In the genomic region with DNA sequence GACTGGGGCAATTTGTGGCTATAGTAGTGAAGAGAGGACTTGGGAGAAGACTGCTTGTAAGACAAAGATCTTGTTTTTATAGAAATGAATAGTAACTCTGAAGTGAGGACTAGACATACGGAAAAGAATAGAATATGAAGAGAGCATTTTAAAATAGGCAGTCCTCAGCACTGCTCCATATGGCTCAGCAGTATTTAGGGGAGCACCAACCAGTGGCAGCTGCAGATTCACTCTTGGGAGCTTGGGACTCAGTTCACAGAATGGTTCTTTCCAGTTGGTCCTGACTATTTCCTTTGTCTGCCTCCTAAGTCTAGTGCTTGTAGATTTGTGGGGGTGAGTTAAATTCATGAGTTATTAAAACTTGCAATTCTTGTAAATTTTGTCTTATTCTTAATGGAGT, we compare ENCODE assay signal across 25 mouse cellular contexts.
A peak's percentile ranks its signal among the peaks of the same experiment; 100 is the strongest.
DNase-seq lines count a peak whose midpoint lies in the region; ATAC-seq lines count a peak whose summit lies in the region.
"Had no signal": no experiment of that assay in that cellular context is flagged by ENCODE, and none has a peak within 500 bp of the region (broad histone marks: within the 10 kb centered on the region; RNA-seq: fewer than 3 reads in every experiment).

No protein-coding gene starts in this region.

- ATAC-seq in frontal cortex, adult (ENCODE audit: low TSS enrichment) = peak; percentile 81
- ATAC-seq: forebrain, embryonic 13.5 days; forebrain, embryonic 16.5 days; hindbrain, postnatal 0 days; Patski had no signal

- no peak for DNase-seq in frontal cortex, postnatal 14 days (ENCODE audit: low spot score in 2 of 2)
- peak; percentile 56 for DNase-seq in layer of hippocampus, adult 9-11 months
- DNase-seq in layer of hippocampus, postnatal 14 days (ENCODE audit: low spot score in 2 of 2) = no peak
- DNase-seq in right cerebral cortex, adult 18-20 months = peak; percentile 20
- DNase-seq in right cerebral cortex, adult 2 months (ENCODE audit: low spot score in 2 of 2) = no peak
- peak; percentile 69 for DNase-seq in brain, adult 2 months (ENCODE audit: low read depth, low spot score)
- no peak for DNase-seq in kidney, adult 11 months
- DNase-seq: adrenal gland, postnatal 10 days; adrenal gland, postnatal 36 days; B cell, adult 2 months; cerebellum, adult 11 months; cerebellum, adult 2 months; cerebellum, adult 9-11 months; cerebellum, postnatal 36 days; embryo, embryonic 11 days; gastrocnemius, postnatal 10 days; gastrocnemius, postnatal 36 days; heart, adult 2 months; heart, postnatal 14 days; heart, postnatal 4 days had no signal

Comparison
In these comparisons a context has a peak if more than half of its experiments do, and no peak if none do; other contexts are left out.
1. DNase-seq: peak in layer of hippocampus, adult 9-11 months (single experiment), right cerebral cortex, adult 18-20 months (single experiment) and brain, adult 2 months (single experiment); none in frontal cortex, postnatal 14 days (0 of 2), layer of hippocampus, postnatal 14 days (0 of 2), right cerebral cortex, adult 2 months (0 of 2) and kidney, adult 11 months (single experiment).